Mouse (Mus musculus) splenic B cell, adult 2 months (primary cell): ENCODE measurements around the gene Zfp316.

ENCODE experiments used
- DNase-seq: peaks from one replicate; pipeline ENCODE4 v3.0.0-alpha.2; 2011; ENCODE audit warnings: low read depth, low spot score
- H3K27me3 ChIP-seq: 2 replicates; pipeline ENCODE4 v1.6.1; 2012; ENCODE audit warnings: mild to moderate bottlenecking, low read length, moderate library complexity, mixed read lengths; ENCODE audit not compliant: control insufficient read depth, poor library complexity, insufficient read depth, severe bottlenecking
- H3K36me3 ChIP-seq: 2 replicates; pipeline ENCODE4 v1.6.1; 2012; ENCODE audit warnings: mild to moderate bottlenecking, low read length, moderate library complexity, mixed read lengths; ENCODE audit not compliant: control insufficient read depth, poor library complexity, insufficient read depth, severe bottlenecking

Zfp316 gene

GRCm38 (mm10) chr5:143226790-143227189, 43.0 kb downstream of the Zfp316 start, which contains the start of gene Spdye4a:
Gene Spdye4a (minus strand): TSS chr5:143226890.
- no peaks in the 10 kb centered on the region for H3K27me3 ChIP-seq
- no peaks in the 10 kb centered on the region for H3K36me3 ChIP-seq
- DNase-seq: no peak

GRCm38 (mm10) chr5:143222287-143222686, 47.5 kb downstream of the Zfp316 start:
- DNase-seq: no peak
- H3K36me3 ChIP-seq: no peaks in the 10 kb centered on the region
- no peaks in the 10 kb centered on the region for H3K27me3 ChIP-seq

GRCm38 (mm10) chr5:143220996-143221395, 48.8 kb downstream of the Zfp316 start:
- H3K36me3 ChIP-seq: no peaks in the 10 kb centered on the region
- H3K27me3 ChIP-seq: no peaks in the 10 kb centered on the region
- no peak for DNase-seq

DNA sequence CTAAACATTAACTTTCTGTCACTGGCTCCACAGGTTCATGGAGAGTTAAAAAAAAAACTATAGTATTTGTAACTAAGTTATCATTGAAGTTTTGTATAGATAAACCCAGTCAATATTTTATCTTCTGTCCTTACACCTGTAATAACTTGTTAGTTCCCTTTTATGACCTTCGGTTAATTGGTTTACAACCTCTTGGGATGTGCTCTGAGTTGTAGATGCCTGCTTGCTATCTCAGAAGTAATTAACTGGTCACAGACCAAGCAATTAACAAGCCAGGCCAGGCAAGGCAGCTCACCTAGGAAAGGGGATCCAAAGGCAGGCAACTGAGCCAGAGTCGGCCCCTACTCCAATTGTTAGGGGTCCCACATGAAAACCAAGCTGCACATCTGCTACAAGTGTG, 56.0 kb downstream of the Zfp316 start:
- no peak for DNase-seq
- H3K36me3 ChIP-seq: no peaks in the 10 kb centered on the region

DNA sequence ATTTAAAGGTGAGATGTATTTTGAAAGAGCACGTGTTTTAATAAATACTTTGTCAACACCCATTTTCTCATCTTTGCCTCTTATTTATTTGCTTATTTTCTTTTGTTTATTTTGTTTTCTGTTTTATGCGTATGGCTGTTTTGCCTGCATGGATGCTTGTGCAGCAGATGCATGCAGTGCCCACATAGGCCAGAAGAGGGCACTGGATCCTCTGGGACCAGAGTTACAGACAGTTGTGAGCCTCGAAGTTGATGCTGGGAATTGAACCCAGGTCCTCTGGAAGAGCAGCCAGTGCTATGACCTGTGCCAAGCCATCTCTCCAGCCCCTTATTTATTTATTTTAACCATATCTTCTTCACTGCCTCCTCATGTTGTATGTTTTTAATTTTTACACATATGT, 64.8 kb downstream of the Zfp316 start:
- no peaks in the 10 kb centered on the region for H3K27me3 ChIP-seq
- no peak for DNase-seq

More for the DNA sequence above, 56.0 kb downstream of the Zfp316 start:
- H3K27me3 ChIP-seq: no peaks in the 10 kb centered on the region; the same call in 1 of the 2 replicates

More for the DNA sequence above, 64.8 kb downstream of the Zfp316 start:
- no peaks in the 10 kb centered on the region for H3K36me3 ChIP-seq
